Mouse (Mus musculus) ES-CJ7 (cell line): ENCODE data around the gene Myh6.

Experiments
- DNase-seq: peaks from one replicate; pipeline ENCODE4 v3.0.0; 2011; ENCODE audit warnings: low read depth, low spot score

Myh6 gene

DNA sequence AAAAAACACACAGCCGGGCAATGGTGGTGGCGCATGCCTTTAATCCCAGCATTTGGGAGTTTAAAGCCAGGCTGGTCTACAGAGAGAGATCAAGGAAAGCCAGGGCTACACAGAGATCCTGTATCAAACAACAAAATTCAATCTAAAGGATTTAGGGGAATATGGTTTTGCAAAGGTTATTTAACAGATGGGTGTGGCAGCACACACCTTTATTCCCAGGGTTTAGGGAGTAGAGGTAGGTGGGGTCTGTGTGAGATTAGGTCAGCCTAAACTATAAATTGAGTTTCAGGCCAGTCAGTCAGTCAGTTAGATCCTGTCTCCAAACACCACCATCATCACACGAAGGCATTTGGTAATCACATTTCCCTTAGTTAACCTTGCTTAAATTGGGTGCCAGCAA lies 74.5 kb downstream of the Myh6 start, which contains the start of gene Pabpn1:
Gene Pabpn1, plus strand, starts transcription at position 301 of the 400 bp plus-strand sequence.
- DNase-seq, result no peak
